Mouse (Mus musculus): ENCODE results near the gene Add2. TPM values are rescaled to one million over a fixed set of nuclear protein-coding genes. Genes with fewer than 3 reads are reported as not detected.

Gene Add2
- total RNA-seq, 2 experiments from 2014 or later = 1.0 to 2.4 TPM

DNA sequence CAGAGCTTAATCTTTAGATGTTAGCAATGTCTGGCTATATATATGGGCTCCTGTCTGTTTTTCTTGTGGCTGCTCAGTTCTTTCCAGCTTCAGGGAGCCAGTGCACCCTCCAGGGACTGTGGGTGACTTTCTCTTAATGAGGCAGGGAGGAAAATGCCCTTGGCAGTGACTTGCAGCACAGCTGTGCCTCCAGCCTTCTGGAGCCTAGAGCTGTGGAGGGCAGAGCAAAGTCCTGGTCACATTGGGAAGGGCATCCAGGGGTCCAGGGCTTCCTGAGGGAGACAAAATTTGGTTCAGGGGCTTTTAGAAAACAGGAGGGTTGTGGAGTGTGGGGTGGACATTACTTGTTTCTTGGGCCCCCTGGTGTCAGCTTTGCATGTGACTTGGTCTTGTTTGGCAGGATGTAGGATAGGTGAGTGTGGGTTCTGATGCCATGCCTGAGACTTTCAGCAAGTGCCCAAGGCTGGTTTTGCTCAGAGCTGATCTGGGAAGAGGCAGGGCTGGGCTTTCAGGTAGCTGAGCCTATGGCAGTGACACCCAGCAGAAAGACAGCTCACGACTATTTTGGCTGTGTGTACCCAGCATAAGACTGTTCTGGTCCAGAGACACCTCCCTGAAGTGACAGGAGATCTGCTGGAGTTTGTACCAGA is 50.0 kb downstream of the Add2 start:
- ATAC-seq (ENCODE audit: poor library complexity, severe bottlenecking) = no peak

- ATAC-seq (ENCODE audit: poor library complexity, severe bottlenecking) = no peak
Observed at GRCm38 (mm10) chr6:86079323-86079722, 50.8 kb downstream of the Add2 start.

- no peak for ATAC-seq (ENCODE audit: poor library complexity, severe bottlenecking)
Observed at GRCm38 (mm10) chr6:86085518-86085917, 57.0 kb downstream of the Add2 start.

DNA sequence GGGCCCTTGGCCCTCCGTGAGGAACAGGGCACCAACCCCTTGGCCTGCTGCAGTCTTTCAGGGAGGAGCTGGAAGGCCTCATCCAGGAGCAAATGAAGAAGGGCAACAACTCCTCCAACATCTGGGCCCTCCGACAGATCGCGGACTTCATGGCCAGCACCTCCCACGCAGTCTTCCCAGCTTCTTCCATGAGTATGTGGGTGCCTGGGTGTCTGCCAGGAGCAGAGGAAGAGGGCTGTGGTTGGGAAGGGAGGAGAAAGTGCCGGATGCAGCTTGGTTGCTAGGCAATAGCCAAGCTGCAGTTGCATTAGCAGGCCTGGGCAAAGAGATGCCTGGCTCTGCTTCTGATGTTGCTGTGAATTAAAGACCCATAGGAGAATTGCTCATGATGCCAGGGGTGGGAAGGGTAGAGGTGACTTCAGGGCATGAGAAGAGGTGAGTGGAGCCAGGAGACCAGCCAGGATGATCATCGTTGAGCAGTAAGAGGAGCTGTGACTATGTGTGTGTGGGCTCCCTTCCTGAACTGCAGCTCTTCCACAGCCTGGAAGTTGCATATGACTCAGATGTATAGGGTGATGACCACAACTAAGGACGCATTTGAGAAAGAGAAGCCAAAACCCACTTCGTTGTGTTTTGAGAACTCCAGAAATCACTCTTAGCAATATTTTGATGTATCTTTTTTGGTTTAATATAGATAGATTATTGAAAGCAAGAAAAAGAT is 58.5 kb downstream of the Add2 start:
- no peak for ATAC-seq (ENCODE audit: poor library complexity, severe bottlenecking)

GRCm38 (mm10) chr6:86087813-86088212 is 59.3 kb downstream of the Add2 start:
- ATAC-seq (ENCODE audit: poor library complexity, severe bottlenecking) = no peak

DNA sequence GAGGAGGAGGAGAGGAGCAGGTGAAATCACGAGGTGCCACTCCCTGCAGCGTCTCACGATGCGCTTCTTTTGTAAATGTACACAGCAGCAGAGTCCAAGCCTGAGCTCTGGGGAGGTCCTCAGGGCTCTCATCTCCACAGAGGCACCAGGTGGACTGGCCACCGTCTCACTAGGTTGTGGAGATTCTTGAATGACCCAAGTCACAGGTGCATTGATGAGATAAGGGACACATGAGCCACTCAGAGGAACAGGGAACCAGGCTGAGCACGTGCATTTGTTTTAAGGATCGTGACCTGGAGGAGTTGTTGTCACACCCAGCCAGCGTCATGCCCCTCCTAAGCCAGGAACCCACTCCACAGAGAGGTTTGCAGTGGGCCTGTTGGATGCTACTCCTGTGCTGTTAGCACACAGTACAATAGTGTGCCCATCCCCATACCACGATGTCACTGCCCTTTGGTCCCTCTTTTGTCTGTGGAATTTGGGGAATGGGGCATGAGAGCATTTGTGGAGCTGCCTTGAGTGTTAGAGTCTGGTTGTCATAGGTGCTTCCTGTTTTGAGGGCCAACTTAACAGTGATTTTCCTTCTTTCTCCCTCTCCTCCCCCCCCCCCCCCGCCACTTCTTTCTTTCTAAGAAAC is 65.8 kb downstream of the Add2 start:
- ATAC-seq (ENCODE audit: poor library complexity, severe bottlenecking) = no peak

DNA sequence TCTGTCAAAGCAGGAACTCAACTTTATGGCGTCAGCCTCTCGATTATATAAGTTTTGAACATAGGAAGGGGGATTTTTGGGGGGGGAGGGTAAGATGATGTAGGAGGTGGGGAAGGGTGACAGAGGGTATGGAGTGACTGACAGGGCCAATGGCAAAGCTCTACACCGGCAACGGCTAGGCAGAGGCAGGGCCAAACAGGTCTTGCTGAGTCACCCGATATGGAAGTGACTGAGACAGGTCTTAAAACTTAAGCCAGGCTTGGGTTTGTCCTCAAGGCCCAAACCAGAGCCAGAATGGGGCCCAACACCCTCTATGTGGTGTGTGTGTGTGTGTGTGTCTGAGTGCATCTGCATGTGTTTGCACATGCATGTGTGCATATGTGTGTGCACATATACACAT is 67.0 kb downstream of the Add2 start:
- ATAC-seq (ENCODE audit: poor library complexity, severe bottlenecking) = no peak

- ATAC-seq (ENCODE audit: poor library complexity, severe bottlenecking) = no peak
Observed at GRCm38 (mm10) chr6:86096733-86097132, 68.3 kb downstream of the Add2 start.

- ATAC-seq (ENCODE audit: poor library complexity, severe bottlenecking) = no peak
Observed at GRCm38 (mm10) chr6:86097155-86097554, 68.7 kb downstream of the Add2 start.

GRCm38 (mm10) chr6:86099003-86099402 is 70.5 kb downstream of the Add2 start:
- no peak for ATAC-seq (ENCODE audit: poor library complexity, severe bottlenecking)

GRCm38 (mm10) chr6:86101451-86101850 is 73.0 kb downstream of the Add2 start:
- ATAC-seq (ENCODE audit: poor library complexity, severe bottlenecking) = no peak

DNA sequence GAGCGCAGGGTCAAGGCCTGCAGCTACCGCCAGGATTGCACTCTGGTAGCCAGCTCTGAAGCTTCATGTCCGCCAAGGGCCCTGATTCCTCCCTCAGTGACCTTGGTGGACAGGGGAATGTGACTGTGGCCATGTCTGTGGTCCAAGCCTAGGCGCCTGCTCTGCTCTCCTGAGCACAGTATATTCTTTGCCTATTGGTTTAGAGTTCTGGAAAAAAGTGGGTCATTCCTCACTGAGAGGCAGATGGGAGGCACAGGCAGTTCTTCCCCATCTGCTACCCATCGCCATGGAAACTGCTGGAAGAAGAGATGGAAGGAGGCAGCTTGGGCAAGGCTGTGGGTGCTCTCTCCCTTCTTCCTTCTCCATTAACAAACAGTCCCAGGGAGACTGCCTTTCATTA is 74.4 kb downstream of the Add2 start:
- ATAC-seq (ENCODE audit: poor library complexity, severe bottlenecking) = no peak

DNA sequence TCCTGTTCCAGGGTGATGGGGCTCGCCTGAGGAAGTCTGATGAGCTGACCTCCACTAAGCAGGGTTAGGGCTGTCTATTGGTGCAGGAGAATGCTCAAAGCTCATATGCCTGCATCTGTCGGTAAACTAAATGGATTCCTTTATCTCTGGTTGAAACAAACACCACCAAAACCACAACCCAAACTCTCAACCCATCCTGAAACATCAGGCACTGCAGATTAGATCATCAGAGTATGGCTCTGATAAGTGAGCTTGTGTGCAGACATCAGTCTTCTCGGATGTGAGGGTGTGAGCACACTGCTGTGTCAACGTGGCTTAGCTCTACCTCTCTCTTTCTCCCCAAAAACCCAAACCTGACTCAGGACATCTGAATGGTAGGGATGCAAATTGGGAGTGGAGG is 75.1 kb downstream of the Add2 start:
- no peak for ATAC-seq (ENCODE audit: poor library complexity, severe bottlenecking)

- no peak for ATAC-seq (ENCODE audit: poor library complexity, severe bottlenecking)
Observed at GRCm38 (mm10) chr6:86104719-86105118, 76.2 kb downstream of the Add2 start.

DNA sequence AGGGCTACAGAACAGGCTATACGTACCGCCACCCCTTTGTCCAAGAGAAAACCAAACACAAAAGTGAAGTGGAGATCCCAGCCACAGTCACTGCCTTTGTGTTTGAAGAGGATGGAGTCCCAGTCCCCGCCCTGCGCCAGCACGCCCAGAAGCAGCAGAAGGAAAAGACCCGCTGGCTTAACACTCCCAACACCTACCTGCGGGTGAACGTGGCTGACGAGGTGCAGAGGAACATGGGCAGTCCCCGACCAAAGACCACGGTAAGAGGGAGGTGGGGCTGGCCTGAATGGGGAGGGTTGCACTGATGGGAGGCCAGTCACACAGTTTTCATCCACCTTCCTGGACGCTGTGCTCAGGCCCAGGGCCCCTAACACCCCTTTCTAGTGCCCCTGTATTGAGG is 77.6 kb downstream of the Add2 start:
- no peak for ATAC-seq (ENCODE audit: poor library complexity, severe bottlenecking)

DNA sequence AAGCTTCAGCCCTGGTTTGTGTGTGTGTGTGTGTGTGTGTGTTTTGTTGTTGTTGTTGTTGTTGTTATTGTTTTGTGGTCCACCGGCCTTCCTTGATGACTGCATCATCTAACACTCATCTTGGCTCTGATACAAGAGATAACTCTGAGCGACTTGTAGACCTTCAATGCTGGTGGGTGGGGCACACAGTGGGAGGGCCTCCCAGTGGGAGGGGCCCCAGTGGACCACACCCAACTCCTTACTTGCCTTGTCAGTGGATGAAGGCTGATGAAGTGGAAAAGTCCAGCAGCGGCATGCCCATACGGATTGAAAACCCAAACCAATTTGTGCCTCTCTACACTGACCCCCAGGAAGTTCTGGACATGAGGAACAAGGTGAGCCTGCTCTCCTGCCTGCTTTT is 78.6 kb downstream of the Add2 start:
- no peak for ATAC-seq (ENCODE audit: poor library complexity, severe bottlenecking)

- ATAC-seq (ENCODE audit: poor library complexity, severe bottlenecking) = no peak
Observed at GRCm38 (mm10) chr6:86115843-86116242, 87.4 kb downstream of the Add2 start.

DNA sequence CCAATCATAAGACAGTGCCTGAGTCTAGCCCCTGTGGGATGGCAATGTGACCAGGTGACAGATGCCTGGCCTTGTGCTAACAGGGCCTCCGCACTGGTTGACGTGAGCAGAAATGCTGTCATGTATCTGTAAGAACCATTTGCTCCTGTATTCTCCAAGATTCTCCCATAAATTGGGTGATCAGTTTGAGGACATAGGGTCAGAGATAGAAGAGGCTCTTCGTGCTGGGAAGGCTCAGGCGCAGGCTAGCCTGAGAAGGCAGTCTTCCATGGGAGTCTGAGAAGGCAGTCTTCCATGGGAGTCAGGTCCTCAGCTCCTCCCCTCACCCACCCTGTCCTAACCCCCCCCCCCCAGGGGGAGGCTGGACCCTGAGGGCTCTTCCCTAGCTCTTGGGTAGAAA is 94.6 kb downstream of the Add2 start:
- no peak for ATAC-seq (ENCODE audit: poor library complexity, severe bottlenecking)

DNA sequence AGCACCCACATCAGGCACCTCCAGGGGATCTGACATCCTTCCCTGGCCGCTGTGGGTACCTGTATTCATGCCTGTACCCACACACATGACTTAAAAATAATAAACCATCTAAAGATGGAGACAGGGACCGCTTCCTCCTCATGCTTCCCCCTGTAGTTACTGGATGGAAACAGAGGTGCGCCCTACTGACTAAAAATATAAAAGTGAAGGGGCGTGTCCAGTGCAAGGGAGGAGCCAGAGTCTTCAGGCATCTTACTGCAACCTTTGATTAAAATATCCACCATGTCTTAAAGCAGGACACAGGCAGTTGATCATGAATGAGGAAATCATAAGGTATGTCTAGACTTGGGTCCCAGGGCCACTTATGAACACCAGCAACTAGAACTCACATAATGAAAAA is 97.3 kb downstream of the Add2 start:
- ATAC-seq (ENCODE audit: poor library complexity, severe bottlenecking) = no peak

- no peak for ATAC-seq (ENCODE audit: poor library complexity, severe bottlenecking)
Observed at GRCm38 (mm10) chr6:86126953-86127581, 98.6 kb downstream of the Add2 start.

DNA sequence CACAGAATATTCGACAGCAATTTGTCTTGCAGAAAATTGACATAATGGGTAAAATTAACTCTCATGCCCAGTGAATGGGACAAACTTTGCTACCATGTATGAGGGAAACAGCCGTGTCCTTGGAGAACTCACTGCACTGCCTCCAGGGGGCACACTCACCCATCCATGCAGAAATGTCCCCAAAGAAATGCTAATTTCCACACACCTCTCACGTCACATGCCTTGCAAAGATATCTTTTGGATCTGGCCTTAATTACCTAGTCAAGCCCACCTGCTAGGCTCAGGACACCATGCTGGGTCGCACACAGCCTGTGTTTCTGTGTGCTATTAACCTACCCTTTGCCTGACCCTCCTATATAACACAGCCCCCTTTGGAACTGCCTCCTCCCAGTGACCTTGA is 100.0 kb downstream of the Add2 start:
- ATAC-seq (ENCODE audit: poor library complexity, severe bottlenecking) = no peak
